Mouse (Mus musculus) megakaryocyte, embryonic 14.5 days (primary cell): Measurements from ENCODE around the gene Tmem98.

ENCODE experiments used
- FLI1 ChIP-seq: IDR thresholded peaks from 2 replicates; pipeline ENCODE4 v1.6.1; 2012; ENCODE audit warnings: low read length, inconsistent platforms, mixed read lengths
- GATA1 ChIP-seq: IDR thresholded peaks from 3 replicates; pipeline ENCODE4 v1.6.1; 2012; ENCODE audit warnings: mixed read lengths, low read length, inconsistent platforms, borderline replicate concordance

GRCm38 (mm10) chr11:80789647-80790240, 20.2 kb upstream of the Tmem98 start:
- no peak for TF ChIP-seq FLI1
- no peak for TF ChIP-seq GATA1
